In the genomic region with DNA sequence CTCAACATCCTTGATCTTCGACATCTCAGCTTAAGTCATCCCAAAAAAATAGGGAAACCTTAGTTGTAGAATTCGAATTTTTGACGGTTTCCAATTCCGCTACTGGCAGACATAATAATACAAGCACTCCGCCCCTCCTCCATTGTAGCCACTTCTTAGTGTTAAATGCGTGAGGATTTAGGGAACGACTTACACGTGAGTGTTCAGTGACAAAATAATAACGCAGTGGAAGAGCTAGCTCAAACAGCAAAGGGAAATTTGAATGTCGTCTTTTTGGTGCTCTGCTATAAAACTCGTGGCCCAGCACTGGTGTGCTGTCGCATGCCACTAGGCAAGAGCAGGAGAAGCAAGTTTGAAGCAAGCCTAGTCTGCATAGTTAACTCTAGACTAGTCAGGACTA, we compare ENCODE assay signal across 8 mouse cellular contexts. TPM values are rescaled to one million over a fixed set of nuclear protein-coding genes. Genes with fewer than 3 reads are reported as not detected.
DNase-seq lines count a peak whose midpoint lies in the region; ATAC-seq and TF ChIP-seq lines count a peak whose summit lies in the region.

No protein-coding gene starts in this region.

- peak overlapping the region; percentile 67 for H3K4me2 ChIP-seq in heart, embryonic 11.5 days

- DNase-seq in heart, adult 8-10 months (ENCODE audit: low spot score) = no peak
- DNase-seq in ES-E14 (ENCODE audit: low read depth, low spot score) = no peak
- DNase-seq in forelimb bud, embryonic 11.5 days (ENCODE audit: low read depth, low spot score) = peak; percentile 3
- peak; percentile 12 for DNase-seq in midbrain, embryonic 10.5 days (ENCODE audit: low spot score)
- no peak for DNase-seq in spleen, postnatal 10 days (ENCODE audit: low spot score in 2 of 2)
- DNase-seq in thymus, adult 18-20 months = no peak
- no peak for DNase-seq in right cerebral cortex, postnatal 14 days

- in situ Hi-C loops in ES-E14 (cut with MboI; ENCODE audit: low sequenced_read_pairs in 2 of 2, unreplicated experiment in 2 of 2) = no loop called here

- H3K36me3 ChIP-seq in heart, embryonic 11.5 days (ENCODE audit: control insufficient read depth, insufficient read depth, low read length) = no peaks in the 10 kb centered on the region
- no peaks in the 10 kb centered on the region for H3K36me3 ChIP-seq in ES-E14 (ENCODE audit: control insufficient read depth, insufficient read depth, low read length, poor library complexity, severe bottlenecking)
- H3K36me3 ChIP-seq in midbrain, embryonic 10.5 days = no peaks in the 10 kb centered on the region

- no peaks in the 10 kb centered on the region for H3K27me3 ChIP-seq in heart, embryonic 11.5 days (ENCODE audit: control insufficient read depth, insufficient read depth, low read length)
- H3K27me3 ChIP-seq in midbrain, embryonic 10.5 days (ENCODE audit: low read depth, poor library complexity, severe bottlenecking) = peaks cover 68% of the 10 kb centered on the region

- no peak overlapping the region for H3K27ac ChIP-seq in heart, embryonic 11.5 days (ENCODE audit: low read depth, low read length)
- no peak overlapping the region for H3K27ac ChIP-seq in ES-E14 (ENCODE audit: insufficient read depth, low read depth, low read length, poor library complexity, severe bottlenecking)
- no peak overlapping the region; the same call in 1 of the 2 replicates for H3K27ac ChIP-seq in midbrain, embryonic 10.5 days (replicated peaks)

- WGBS in heart, embryonic 11.5 days (ENCODE audit: insufficient replicate concordance) = 18% methylated on average over 12 of the region's 12 CpGs
- WGBS in midbrain, embryonic 10.5 days = 23% methylated on average over 12 of the region's 12 CpGs

- H3K9me3 ChIP-seq in heart, embryonic 11.5 days (replicated peaks; ENCODE audit: control insufficient read depth, low read length) = no peaks in the 10 kb centered on the region
- no peaks in the 10 kb centered on the region for H3K9me3 ChIP-seq in ES-E14 (ENCODE audit: control insufficient read depth, insufficient read depth, low read depth, low read length)
- no peaks in the 10 kb centered on the region for H3K9me3 ChIP-seq in midbrain, embryonic 10.5 days (replicated peaks)

- H3K4me1 ChIP-seq in heart, embryonic 11.5 days (ENCODE audit: control insufficient read depth, insufficient read depth, low read length) = no peaks in the 10 kb centered on the region
- H3K4me1 ChIP-seq in ES-E14 (ENCODE audit: control insufficient read depth in 2 of 2, insufficient read depth in 2 of 2, low read length in 2 of 2, poor library complexity in 1 of 2) = peaks cover 0 to 2% of the 10 kb centered on the region in 2 experiments; a peak in 1 of 4 replicates
- peaks cover 9% of the 10 kb centered on the region for H3K4me1 ChIP-seq in midbrain, embryonic 10.5 days

- H3K4me3 ChIP-seq in heart, embryonic 11.5 days (ENCODE audit: low read depth, low read length) = peak overlapping the region; percentile 67
- peak overlapping the region; percentile 79 to 89 for H3K4me3 ChIP-seq in ES-E14 (ENCODE audit: insufficient read depth in 1 of 2, low read depth in 1 of 2, low read length in 2 of 2, poor library complexity in 1 of 2, severe bottlenecking in 1 of 2)
- peak overlapping the region; percentile 64 for H3K4me3 ChIP-seq in midbrain, embryonic 10.5 days

- ATAC-seq in heart, embryonic 11.5 days (replicated peaks; ENCODE audit: insufficient number of reproducible peaks, low FRiP score, low TSS enrichment) = no peak

- H3K9ac ChIP-seq in heart, embryonic 11.5 days (ENCODE audit: low read depth, low read length) = peak overlapping the region; percentile 72
- peak overlapping the region; percentile 87 for H3K9ac ChIP-seq in ES-E14 (ENCODE audit: insufficient read depth, low read depth, low read length, poor library complexity, severe bottlenecking)

TF ChIP-seq in ES-E14, 5 proteins besides CTCF, POLR2A, EP300 and RAD21:
- no peak for TF ChIP-seq MAFK (IDR thresholded peaks at IDR 0.05; ENCODE audit: insufficient read depth, low read depth, low read length)
- TF ChIP-seq CHD2 (IDR thresholded peaks at IDR 0.05; ENCODE audit: low read depth, low read length) = no peak
- no peak for TF ChIP-seq HCFC1 (IDR thresholded peaks at IDR 0.05; ENCODE audit: borderline replicate concordance, insufficient read depth, low read length)
- no peak for TF ChIP-seq ZNF384 (IDR thresholded peaks at IDR 0.05; ENCODE audit: low read depth, low read length)
TF ChIP-seq in ES-E14: peak in this region for 0.

RNA-seq across cellular contexts. Expression of gene Prps1, which starts 1.1 kb away (rescaled TPM):
- 59.5 and 70.2 TPM in 2 replicates for polyA plus RNA-seq in heart, embryonic 11.5 days (2014; fragmentation: Nextera tagmentation; extraction: Ambion mirVana)
- 10 to 100 TPM; 24.4 to 32.6 (median 30.2) TPM for total RNA-seq in heart, adult 8-10 months (2022)
- total RNA-seq in ES-E14 (2012; rRNA removed) = 66.2 and 67.2 TPM in 2 replicates
- polyA plus RNA-seq in midbrain, embryonic 10.5 days (2016; fragmentation: Nextera tagmentation; extraction: Ambion mirVana) = 84.9 and 90.4 TPM in 2 replicates

Comparison
In these comparisons a context has a peak if more than half of its experiments do, and no peak if none do; other contexts are left out.
1. DNase-seq: peak in forelimb bud, embryonic 11.5 days (single experiment) and midbrain, embryonic 10.5 days (single experiment); none in heart, adult 8-10 months (single experiment), ES-E14 (single experiment), spleen, postnatal 10 days (0 of 2), thymus, adult 18-20 months (0 of 2) and right cerebral cortex, postnatal 14 days (single experiment).
2. Peak in every context shown above with its lines, with median percentiles within 50 percentile points of each other: H3K4me3 ChIP-seq.